Mouse (Mus musculus): ENCODE data around the gene Acad9.
A peak's percentile ranks its signal among the peaks of the same experiment; 100 is the strongest.

The Acad9 gene

DNA sequence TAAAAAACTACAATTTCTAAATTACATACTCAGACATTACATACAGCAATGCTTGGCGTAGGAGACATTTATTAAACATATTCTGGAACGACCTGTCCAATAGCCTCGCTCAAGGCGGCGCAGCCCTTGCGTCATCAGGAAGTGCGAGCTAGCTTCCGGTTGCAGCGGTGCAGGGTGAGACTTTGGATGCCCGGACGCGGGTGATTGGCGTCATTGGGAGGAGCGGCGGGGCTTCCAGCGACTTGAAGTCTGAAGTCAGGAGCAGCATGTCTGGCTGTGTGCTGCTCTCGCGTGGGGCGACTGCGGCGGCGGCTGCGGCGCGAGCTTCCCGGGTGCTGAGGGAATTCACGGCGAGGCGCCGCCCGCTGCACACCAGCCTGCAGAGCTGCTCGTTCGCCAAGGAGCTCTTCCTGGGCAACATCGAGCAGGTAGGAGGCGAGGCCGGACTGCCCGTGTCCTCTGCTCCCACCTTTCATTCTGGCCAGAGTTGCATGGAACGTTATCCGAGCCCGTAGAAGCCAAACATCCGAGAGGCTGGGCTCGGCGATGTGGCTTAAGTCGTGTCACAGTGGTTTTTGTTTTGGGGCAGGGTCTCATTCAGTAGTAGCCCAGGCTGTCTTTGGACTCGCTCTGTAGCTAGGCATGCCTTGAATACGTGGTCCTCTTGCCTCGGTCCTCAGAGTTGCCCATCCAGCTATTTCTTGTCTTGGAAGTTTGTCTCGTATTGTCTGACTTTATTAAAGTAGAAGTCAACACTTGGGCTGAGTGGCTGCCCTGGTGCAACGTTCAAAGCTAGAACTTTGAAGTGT lies at the start of gene Acad9:
Gene Acad9 (plus strand): TSS at position 137 of the 809 bp plus-strand sequence.
- peak; percentile 95 for DNase-seq (ENCODE audit: low read depth, low spot score)

- no peak for DNase-seq (ENCODE audit: low read depth, low spot score)
Observed at GRCm38 (mm10) chr3:36025732-36026131, 40.0 kb upstream of the Acad9 start.

GRCm38 (mm10) chr3:36029993-36030392 lies 35.8 kb upstream of the Acad9 start:
- DNase-seq (ENCODE audit: low read depth, low spot score) = no peak

- no peak for DNase-seq (ENCODE audit: low read depth, low spot score)
Observed at GRCm38 (mm10) chr3:36031740-36032510, 33.9 kb upstream of the Acad9 start.

GRCm38 (mm10) chr3:36044520-36044919 lies 21.3 kb upstream of the Acad9 start:
- DNase-seq (ENCODE audit: low read depth, low spot score) = no peak

DNA sequence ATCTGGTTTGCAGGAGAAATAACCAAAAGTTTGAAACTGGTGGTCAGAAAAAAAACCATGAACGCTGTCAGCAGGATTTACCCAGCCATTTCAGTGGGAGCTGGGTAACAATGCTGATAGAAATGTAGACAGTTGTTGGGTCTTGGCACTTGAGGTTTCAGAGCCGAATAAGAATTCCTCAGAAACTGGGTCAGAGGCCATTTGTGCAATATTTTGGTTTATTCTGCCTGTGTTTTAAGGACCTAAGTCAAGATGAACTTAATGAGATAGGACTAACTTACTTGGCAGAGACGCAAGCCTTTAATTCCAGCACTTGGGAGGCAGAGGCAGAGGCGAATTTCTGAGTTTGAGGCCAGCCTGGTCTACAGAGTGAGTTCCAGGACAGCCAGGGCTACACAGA lies 20.7 kb upstream of the Acad9 start:
- DNase-seq (ENCODE audit: low read depth, low spot score) = no peak

GRCm38 (mm10) chr3:36049106-36049505 lies 16.7 kb upstream of the Acad9 start:
- no peak for DNase-seq (ENCODE audit: low read depth, low spot score)

DNA sequence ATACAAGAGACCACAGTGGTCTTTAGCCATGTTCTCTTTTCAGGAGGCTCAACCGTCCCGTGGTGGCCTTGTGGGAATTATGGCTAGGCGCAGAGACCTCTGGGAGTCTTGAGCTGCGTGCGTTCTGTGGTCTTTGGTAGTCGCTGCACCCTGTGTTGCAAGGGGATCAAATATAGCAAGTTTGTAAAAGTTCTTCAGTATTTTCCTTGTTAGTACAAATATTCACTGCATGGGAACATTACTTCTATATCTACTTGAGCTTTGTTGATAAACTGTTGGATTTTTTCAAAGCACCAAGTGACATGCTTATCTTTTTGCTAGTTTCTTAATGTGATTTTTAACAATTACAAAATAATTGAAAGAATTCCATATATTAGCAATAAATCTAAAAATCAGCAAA lies 12.3 kb upstream of the Acad9 start, which contains the start of gene Ccdc144b:
Gene Ccdc144b (minus strand): TSS at position 101 of the 400 bp plus-strand sequence.
- DNase-seq (ENCODE audit: low read depth, low spot score) = no peak

GRCm38 (mm10) chr3:36060096-36060850 lies 5.5 kb upstream of the Acad9 start:
- DNase-seq (ENCODE audit: low read depth, low spot score) = peak; percentile 58

- DNase-seq (ENCODE audit: low read depth, low spot score) = no peak
Observed at GRCm38 (mm10) chr3:36064592-36065061, 1.2 kb upstream of the Acad9 start.

GRCm38 (mm10) chr3:36065166-36065565 lies 613 bp upstream of the Acad9 start:
- no peak for DNase-seq (ENCODE audit: low read depth, low spot score)

DNA sequence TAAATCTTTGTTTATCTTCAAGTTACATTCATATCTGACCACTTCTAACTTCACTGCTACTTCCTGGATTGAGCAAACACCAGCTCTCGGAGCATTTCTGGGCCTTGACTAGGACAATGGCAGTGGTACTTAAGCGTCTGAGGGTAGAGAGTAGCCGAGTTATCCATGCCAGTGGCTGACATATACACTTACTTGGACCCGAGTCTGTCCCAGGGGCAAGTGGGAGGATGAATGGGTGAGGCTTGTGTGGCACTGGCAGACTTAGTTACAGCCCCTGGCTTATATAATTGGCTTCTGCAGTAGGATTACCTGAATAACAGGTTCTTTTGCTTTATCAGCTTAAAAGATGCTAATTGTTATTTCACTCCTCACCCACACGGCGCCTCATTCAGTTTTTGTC lies 2.0 kb downstream of the Acad9 start:
- DNase-seq (ENCODE audit: low read depth, low spot score) = no peak

DNA sequence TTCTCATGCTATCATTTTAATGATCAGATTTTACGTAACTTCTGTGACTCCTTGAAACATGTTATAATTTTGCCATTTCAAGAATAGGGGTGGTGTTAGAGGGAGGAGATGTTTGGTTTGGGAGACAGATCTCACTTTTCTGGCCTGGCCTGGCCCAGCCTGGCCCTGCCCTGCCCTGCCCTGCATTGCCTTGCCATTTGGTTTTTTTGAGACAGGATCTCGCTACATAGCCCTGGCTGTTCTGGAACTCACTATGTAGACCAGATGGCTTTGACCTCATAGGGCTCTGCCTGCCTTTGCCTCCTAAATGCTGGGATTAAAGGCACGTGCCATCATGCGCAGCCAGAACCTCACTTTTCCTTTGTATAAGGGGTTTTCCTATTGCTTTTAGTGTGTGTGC lies 4.7 kb downstream of the Acad9 start:
- DNase-seq (ENCODE audit: low read depth, low spot score) = no peak

DNA sequence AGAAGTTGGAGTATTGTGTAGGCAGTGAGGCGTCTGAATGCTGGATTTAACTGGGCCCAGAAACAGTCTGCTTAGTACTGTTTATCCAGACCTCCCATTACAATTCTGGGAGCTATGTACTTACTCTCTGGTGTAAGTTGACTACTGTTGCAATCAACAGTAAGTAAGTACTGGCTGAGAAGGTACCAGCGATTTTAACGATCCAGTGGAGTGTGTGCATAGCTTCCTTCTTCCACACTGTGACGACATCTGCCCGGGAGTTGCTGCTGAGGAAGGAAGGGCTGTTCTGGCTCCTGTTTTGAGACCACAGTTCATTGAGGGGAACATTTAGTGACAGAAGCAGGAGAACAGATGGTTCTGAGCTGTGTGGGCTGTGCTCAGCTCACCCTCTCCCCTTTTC lies 5.3 kb downstream of the Acad9 start:
- no peak for DNase-seq (ENCODE audit: low read depth, low spot score)

GRCm38 (mm10) chr3:36074231-36074630 lies 8.5 kb downstream of the Acad9 start:
- no peak for DNase-seq (ENCODE audit: low read depth, low spot score)

DNA sequence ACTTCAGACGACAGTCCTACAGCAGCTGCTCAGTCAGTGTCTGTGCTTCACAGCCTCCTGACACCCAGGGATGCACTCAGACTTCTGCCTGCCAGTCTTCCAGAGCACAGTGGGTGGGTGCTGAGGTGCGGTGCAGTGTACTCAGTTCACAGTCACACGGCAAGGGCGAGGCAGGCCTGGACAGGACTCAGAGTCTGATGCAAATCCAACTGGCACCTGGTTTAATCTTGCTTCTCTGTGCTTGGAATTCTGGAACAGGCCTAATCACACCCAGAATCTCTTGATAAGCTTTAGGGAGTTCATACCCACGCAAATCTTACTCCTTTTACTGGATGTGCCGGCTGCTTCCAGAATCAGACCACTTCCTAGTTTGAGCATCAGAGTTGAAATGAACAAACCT lies 9.7 kb downstream of the Acad9 start:
- DNase-seq (ENCODE audit: low read depth, low spot score) = no peak

DNA sequence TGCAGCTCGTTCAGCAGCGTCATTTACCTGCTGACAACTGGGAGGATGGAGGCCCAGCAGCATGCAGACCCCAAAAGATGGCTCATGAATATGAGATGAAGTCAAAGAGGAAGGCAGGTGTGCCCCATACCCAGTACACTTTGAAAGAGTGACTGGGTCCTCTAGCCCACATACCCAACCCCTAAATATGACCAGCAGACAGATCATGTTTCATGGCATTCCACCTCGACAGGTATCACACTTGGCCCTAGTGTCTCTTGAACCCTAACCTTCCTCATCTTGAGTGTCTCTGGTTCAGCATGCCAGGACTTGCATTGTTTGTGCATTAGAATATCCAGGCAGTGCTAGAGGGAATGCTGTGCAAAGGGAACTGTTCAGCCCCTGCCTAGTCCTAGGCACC lies 11.6 kb downstream of the Acad9 start:
- DNase-seq (ENCODE audit: low read depth, low spot score) = no peak

DNA sequence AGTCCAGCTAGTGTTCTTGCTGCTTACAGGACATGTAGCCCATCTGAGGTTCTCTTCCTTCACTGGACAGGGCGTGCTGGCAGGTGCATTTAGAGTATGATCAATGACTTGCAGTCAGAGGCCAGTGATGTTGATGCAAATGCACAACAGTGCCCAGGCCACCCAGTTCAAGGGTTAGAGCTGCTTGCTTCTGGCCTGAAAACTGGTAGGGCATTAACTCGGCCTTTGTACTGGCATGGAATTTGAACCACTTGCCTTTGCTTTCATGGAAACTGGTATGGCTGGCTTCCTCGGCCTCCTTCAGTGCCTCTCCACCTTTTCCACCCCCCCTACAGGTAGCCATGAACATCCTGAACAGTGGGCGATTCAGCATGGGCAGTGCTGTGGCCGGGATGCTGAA lies 14.1 kb downstream of the Acad9 start:
- no peak for DNase-seq (ENCODE audit: low read depth, low spot score)

- DNase-seq (ENCODE audit: low read depth, low spot score) = no peak
Observed at GRCm38 (mm10) chr3:36080741-36081140, 15.0 kb downstream of the Acad9 start.

- DNase-seq (ENCODE audit: low read depth, low spot score) = no peak
Observed at GRCm38 (mm10) chr3:36082843-36083242, 17.1 kb downstream of the Acad9 start.

DNA sequence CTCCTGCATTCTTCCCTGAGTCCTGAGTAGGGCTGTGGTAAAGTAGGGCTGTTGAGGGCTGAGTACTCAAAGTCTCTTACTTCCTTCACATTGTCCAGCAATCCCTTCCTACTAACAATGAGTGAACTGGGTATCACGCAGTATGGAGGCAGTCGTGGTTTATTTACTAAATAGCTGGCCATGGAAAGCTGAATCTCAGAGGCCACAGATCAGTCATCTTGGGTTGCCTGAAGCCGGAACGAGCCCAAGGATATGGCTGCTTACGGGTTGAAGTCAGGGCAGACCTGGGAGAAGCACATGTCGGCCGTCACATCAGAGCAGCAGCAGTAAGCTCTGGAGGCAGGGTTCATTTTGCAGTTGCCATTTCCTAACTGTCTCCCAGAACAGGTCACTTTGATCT lies 17.6 kb downstream of the Acad9 start:
- DNase-seq (ENCODE audit: low read depth, low spot score) = no peak

GRCm38 (mm10) chr3:36085394-36085793 lies 19.6 kb downstream of the Acad9 start:
- no peak for DNase-seq (ENCODE audit: low read depth, low spot score)

Measured in forelimb bud, embryonic 11.5 days (tissue).